Mouse (Mus musculus): Measurements from ENCODE around the gene Usp24. TPM values are rescaled to one million over a fixed set of nuclear protein-coding genes. Genes with fewer than 3 reads are reported as not detected.

Gene Usp24
- polyA plus RNA-seq, 1 experiment from 2014 or later: 15.1 TPM

GRCm38 (mm10) chr4:106370013-106370412, 54.0 kb downstream of the Usp24 start:
- H3K4me3 ChIP-seq (ENCODE audit: low read depth, low read length): no peak overlapping the region
- H3K27me3 ChIP-seq (replicated peaks; ENCODE audit: control insufficient read depth, insufficient read depth, low read length): no peaks in the 10 kb centered on the region
- no peak for DNase-seq (ENCODE audit: low spot score)
- no peak overlapping the region for H3K27ac ChIP-seq (ENCODE audit: low read depth, low read length)
- no peaks in the 10 kb centered on the region for H3K9me3 ChIP-seq (ENCODE audit: control insufficient read depth, low read length)
- H3K36me3 ChIP-seq (ENCODE audit: control insufficient read depth, insufficient read depth, low read length): peaks cover 31% of the 10 kb centered on the region
- no peak overlapping the region for H3K4me2 ChIP-seq
- no peak for ATAC-seq (replicated peaks; ENCODE audit: low FRiP score)
- 79% methylated on average over 6 of the region's 6 CpGs for WGBS
- H3K4me1 ChIP-seq (replicated peaks; ENCODE audit: control insufficient read depth, insufficient read depth, low read length): no peaks in the 10 kb centered on the region
- no peak overlapping the region for H3K9ac ChIP-seq (ENCODE audit: low read depth, low read length)

DNA sequence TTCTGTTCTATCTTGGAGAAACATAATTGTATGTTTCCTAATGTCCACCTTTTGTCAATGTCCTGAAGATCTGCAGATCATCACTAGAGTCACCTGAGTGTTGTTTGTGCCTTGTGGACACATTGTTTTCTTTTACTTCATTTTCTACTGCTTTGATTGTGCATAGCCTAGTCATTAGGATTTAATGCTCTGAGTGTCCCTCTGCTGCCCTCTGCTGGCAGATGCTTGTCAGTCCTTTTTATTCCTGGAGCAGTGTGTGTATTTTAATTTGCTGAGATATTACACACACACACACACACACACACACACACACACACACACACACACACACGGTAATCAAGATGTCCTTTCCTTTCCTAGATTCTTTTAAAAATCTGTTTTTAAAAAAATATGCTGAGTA, 59.8 kb downstream of the Usp24 start:
- no peak overlapping the region for H3K9ac ChIP-seq (ENCODE audit: low read depth, low read length)
- H3K4me1 ChIP-seq (replicated peaks; ENCODE audit: control insufficient read depth, insufficient read depth, low read length): no peaks in the 10 kb centered on the region
- H3K4me2 ChIP-seq: no peak overlapping the region
- H3K9me3 ChIP-seq (ENCODE audit: control insufficient read depth, low read length): no peaks in the 10 kb centered on the region
- DNase-seq (ENCODE audit: low spot score) (peak; percentile 55), ATAC-seq (replicated peaks; ENCODE audit: low FRiP score) (no peak; the same call in 1 of the 2 replicates)
- no peak overlapping the region for H3K4me3 ChIP-seq (ENCODE audit: low read depth, low read length)
- peaks cover 40% of the 10 kb centered on the region for H3K36me3 ChIP-seq (ENCODE audit: control insufficient read depth, insufficient read depth, low read length)
- H3K27ac ChIP-seq (ENCODE audit: low read depth, low read length): no peak overlapping the region
- no peaks in the 10 kb centered on the region for H3K27me3 ChIP-seq (replicated peaks; ENCODE audit: control insufficient read depth, insufficient read depth, low read length)
- 53% methylated on average over 1 of the region's 1 CpGs for WGBS

GRCm38 (mm10) chr4:106378839-106379572, 63.0 kb downstream of the Usp24 start:
- Histone ChIP-seq H3K4me2 (no peak overlapping the region), H3K9me3 (ENCODE audit: control insufficient read depth, low read length) (no peaks in the 10 kb centered on the region), H3K4me3 (ENCODE audit: low read depth, low read length) (no peak overlapping the region), H3K4me1 (replicated peaks; ENCODE audit: control insufficient read depth, insufficient read depth, low read length) (no peaks in the 10 kb centered on the region), H3K27me3 (replicated peaks; ENCODE audit: control insufficient read depth, insufficient read depth, low read length) (no peaks in the 10 kb centered on the region), H3K36me3 (ENCODE audit: control insufficient read depth, insufficient read depth, low read length) (peaks cover 34% of the 10 kb centered on the region), H3K27ac (ENCODE audit: low read depth, low read length) (no peak overlapping the region), H3K9ac (ENCODE audit: low read depth, low read length) (no peak overlapping the region)
- DNase-seq (ENCODE audit: low spot score): no peak
- WGBS: 79% methylated on average over 14 of the region's 14 CpGs
- no peak for ATAC-seq (replicated peaks; ENCODE audit: low FRiP score)

GRCm38 (mm10) chr4:106381131-106381530, 65.1 kb downstream of the Usp24 start:
- no peak overlapping the region for H3K4me2 ChIP-seq
- no peaks in the 10 kb centered on the region for H3K27me3 ChIP-seq (replicated peaks; ENCODE audit: control insufficient read depth, insufficient read depth, low read length)
- WGBS: 79% methylated on average over 5 of the region's 5 CpGs
- no peak overlapping the region for H3K9ac ChIP-seq (ENCODE audit: low read depth, low read length)
- no peak overlapping the region for H3K4me3 ChIP-seq (ENCODE audit: low read depth, low read length)
- no peak overlapping the region for H3K27ac ChIP-seq (ENCODE audit: low read depth, low read length)
- ATAC-seq (replicated peaks; ENCODE audit: low FRiP score): no peak
- no peak for DNase-seq (ENCODE audit: low spot score)
- no peaks in the 10 kb centered on the region for H3K9me3 ChIP-seq (ENCODE audit: control insufficient read depth, low read length)
- H3K36me3 ChIP-seq (ENCODE audit: control insufficient read depth, insufficient read depth, low read length): peaks cover 43% of the 10 kb centered on the region
- no peaks in the 10 kb centered on the region for H3K4me1 ChIP-seq (replicated peaks; ENCODE audit: control insufficient read depth, insufficient read depth, low read length)

DNA sequence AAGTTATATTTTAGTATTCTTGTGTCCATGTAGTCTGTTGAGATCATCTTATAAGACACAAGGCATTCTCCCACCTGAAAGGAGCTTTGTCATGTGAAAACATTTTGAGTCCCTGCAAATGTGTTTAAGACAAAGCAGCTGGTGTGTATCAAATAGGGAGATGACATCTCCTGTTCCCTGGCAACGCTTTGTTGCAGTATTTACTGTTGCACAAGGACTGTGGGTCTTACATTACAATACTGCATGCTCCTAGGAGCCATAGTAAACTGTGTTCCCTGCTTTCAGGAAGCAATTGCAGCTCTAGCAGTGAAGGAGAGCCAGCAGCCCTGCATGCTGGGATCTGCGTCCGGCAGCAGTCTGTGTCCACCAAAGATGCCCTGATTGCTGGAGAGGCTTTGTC, 73.9 kb downstream of the Usp24 start:
- Histone ChIP-seq H3K9ac (ENCODE audit: low read depth, low read length) (no peak overlapping the region), H3K9me3 (ENCODE audit: control insufficient read depth, low read length) (no peaks in the 10 kb centered on the region; the same call in 1 of the 2 replicates), H3K4me3 (ENCODE audit: low read depth, low read length) (no peak overlapping the region), H3K36me3 (ENCODE audit: control insufficient read depth, insufficient read depth, low read length) (peaks cover 56% of the 10 kb centered on the region), H3K27me3 (replicated peaks; ENCODE audit: control insufficient read depth, insufficient read depth, low read length) (no peaks in the 10 kb centered on the region), H3K4me1 (replicated peaks; ENCODE audit: control insufficient read depth, insufficient read depth, low read length) (no peaks in the 10 kb centered on the region), H3K27ac (ENCODE audit: low read depth, low read length) (no peak overlapping the region), H3K4me2 (no peak overlapping the region)
- DNase-seq (ENCODE audit: low spot score): no peak
- WGBS: 92% methylated on average over 3 of the region's 3 CpGs
- no peak for ATAC-seq (replicated peaks; ENCODE audit: low FRiP score)

DNA sequence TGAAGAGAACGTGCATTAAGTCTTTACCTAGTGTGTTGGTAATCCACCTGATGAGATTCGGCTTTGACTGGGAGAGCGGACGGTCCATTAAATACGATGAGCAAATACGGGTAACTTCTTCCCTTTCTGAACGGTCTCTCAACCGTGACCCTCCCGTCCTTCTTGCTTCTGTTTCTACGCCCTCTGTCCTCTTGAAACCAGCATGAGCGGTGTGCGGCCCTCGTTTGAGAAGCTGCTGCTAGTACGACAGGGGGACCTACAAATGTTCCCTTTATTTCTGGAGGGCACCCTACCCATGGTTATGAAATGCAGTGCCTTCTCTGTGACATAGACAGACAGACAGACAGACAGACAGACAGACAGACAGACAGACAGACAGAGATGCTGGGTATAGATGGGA, 93.6 kb downstream of the Usp24 start:
- no peak overlapping the region for H3K27ac ChIP-seq (ENCODE audit: low read depth, low read length)
- no peak overlapping the region for H3K4me2 ChIP-seq
- H3K27me3 ChIP-seq (replicated peaks; ENCODE audit: control insufficient read depth, insufficient read depth, low read length): no peaks in the 10 kb centered on the region
- no peaks in the 10 kb centered on the region for H3K4me1 ChIP-seq (replicated peaks; ENCODE audit: control insufficient read depth, insufficient read depth, low read length)
- ATAC-seq (replicated peaks; ENCODE audit: low FRiP score) (no peak), DNase-seq (ENCODE audit: low spot score) (no peak)
- H3K9ac ChIP-seq (ENCODE audit: low read depth, low read length): no peak overlapping the region
- H3K9me3 ChIP-seq (ENCODE audit: control insufficient read depth, low read length): no peaks in the 10 kb centered on the region
- no peak overlapping the region for H3K4me3 ChIP-seq (ENCODE audit: low read depth, low read length)
- 92% methylated on average over 14 of the region's 14 CpGs for WGBS
- peaks cover 35% of the 10 kb centered on the region for H3K36me3 ChIP-seq (ENCODE audit: control insufficient read depth, insufficient read depth, low read length)

- H3K27me3 ChIP-seq (replicated peaks; ENCODE audit: control insufficient read depth, insufficient read depth, low read length): no peaks in the 10 kb centered on the region
- no peak for DNase-seq (ENCODE audit: low spot score)
Measured at GRCm38 (mm10) chr4:106419256-106419655, 103.2 kb downstream of the Usp24 start.

DNA sequence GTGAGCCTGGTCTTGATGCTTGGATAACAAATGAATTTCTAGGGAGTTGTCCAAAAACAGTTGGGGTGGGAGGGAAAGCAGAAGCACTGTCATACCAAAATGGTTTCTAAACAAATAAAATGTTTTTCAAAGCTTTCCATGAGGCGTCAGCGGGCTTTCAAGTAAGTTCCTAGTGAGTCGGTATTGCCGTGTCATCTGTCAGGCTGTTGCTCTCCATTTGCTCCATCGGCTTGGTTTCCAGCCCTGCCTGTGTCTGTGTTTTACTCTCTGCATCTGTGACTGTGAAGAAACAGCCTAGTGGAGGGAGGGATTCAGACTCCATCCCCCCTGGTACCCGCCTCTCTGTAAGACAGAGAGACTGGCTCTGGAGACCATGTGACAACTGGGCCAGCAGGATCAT, 103.8 kb downstream of the Usp24 start:
- H3K36me3 ChIP-seq (ENCODE audit: control insufficient read depth, insufficient read depth, low read length): peaks cover 26% of the 10 kb centered on the region
- WGBS: 93% methylated on average over 6 of the region's 6 CpGs

More at GRCm38 (mm10) chr4:106419256-106419655, 103.2 kb downstream of the Usp24 start:
- WGBS: 87% methylated on average over 3 of the region's 3 CpGs
- Histone ChIP-seq H3K27ac (ENCODE audit: low read depth, low read length) (no peak overlapping the region), H3K4me3 (ENCODE audit: low read depth, low read length) (no peak overlapping the region), H3K9me3 (ENCODE audit: control insufficient read depth, low read length) (no peaks in the 10 kb centered on the region), H3K4me1 (replicated peaks; ENCODE audit: control insufficient read depth, insufficient read depth, low read length) (no peaks in the 10 kb centered on the region), H3K36me3 (ENCODE audit: control insufficient read depth, insufficient read depth, low read length) (peaks cover 25% of the 10 kb centered on the region), H3K4me2 (no peak overlapping the region), H3K9ac (ENCODE audit: low read depth, low read length) (no peak overlapping the region)
- no peak for ATAC-seq (replicated peaks; ENCODE audit: low FRiP score)

GRCm38 (mm10) chr4:106422597-106422996, 106.6 kb downstream of the Usp24 start:
- no peaks in the 10 kb centered on the region for H3K4me1 ChIP-seq (replicated peaks; ENCODE audit: control insufficient read depth, insufficient read depth, low read length)

More for the DNA sequence above, 103.8 kb downstream of the Usp24 start:
- no peaks in the 10 kb centered on the region for H3K9me3 ChIP-seq (ENCODE audit: control insufficient read depth, low read length)
- H3K9ac ChIP-seq (ENCODE audit: low read depth, low read length): no peak overlapping the region
- H3K27me3 ChIP-seq (replicated peaks; ENCODE audit: control insufficient read depth, insufficient read depth, low read length): no peaks in the 10 kb centered on the region
- H3K27ac ChIP-seq (ENCODE audit: low read depth, low read length): no peak overlapping the region
- ATAC-seq (replicated peaks; ENCODE audit: low FRiP score) (no peak), DNase-seq (ENCODE audit: low spot score) (no peak)
- H3K4me1 ChIP-seq (replicated peaks; ENCODE audit: control insufficient read depth, insufficient read depth, low read length): no peaks in the 10 kb centered on the region
- no peak overlapping the region for H3K4me2 ChIP-seq
- no peak overlapping the region for H3K4me3 ChIP-seq (ENCODE audit: low read depth, low read length)

More at GRCm38 (mm10) chr4:106422597-106422996, 106.6 kb downstream of the Usp24 start:
- H3K27ac ChIP-seq (ENCODE audit: low read depth, low read length): no peak overlapping the region
- peaks cover 31% of the 10 kb centered on the region for H3K36me3 ChIP-seq (ENCODE audit: control insufficient read depth, insufficient read depth, low read length)
- ATAC-seq (replicated peaks; ENCODE audit: low FRiP score) (no peak), DNase-seq (ENCODE audit: low spot score) (no peak)
- no peak overlapping the region for H3K4me2 ChIP-seq
- no peaks in the 10 kb centered on the region for H3K27me3 ChIP-seq (replicated peaks; ENCODE audit: control insufficient read depth, insufficient read depth, low read length)
- no peaks in the 10 kb centered on the region for H3K9me3 ChIP-seq (ENCODE audit: control insufficient read depth, low read length)
- H3K4me3 ChIP-seq (ENCODE audit: low read depth, low read length): no peak overlapping the region
- H3K9ac ChIP-seq (ENCODE audit: low read depth, low read length): no peak overlapping the region
- 94% methylated on average over 3 of the region's 3 CpGs for WGBS
